Mouse (Mus musculus): ENCODE measurements around the gene Cdk1.

GRCm38 (mm10) chr10:69323986-69324385 is 28.8 kb downstream of the Cdk1 start:
- TF ChIP-seq POLR2A (IDR thresholded peaks at IDR 0.05; ENCODE audit: insufficient read depth, low read depth, low read length) (no peak), CTCF (IDR thresholded peaks at IDR 0.05) (no peak), EP300 (IDR thresholded peaks at IDR 0.05; ENCODE audit: insufficient read depth, low read depth, low read length) (no peak)
